19 mouse cellular contexts compared by ENCODE assay signal in the genomic region with DNA sequence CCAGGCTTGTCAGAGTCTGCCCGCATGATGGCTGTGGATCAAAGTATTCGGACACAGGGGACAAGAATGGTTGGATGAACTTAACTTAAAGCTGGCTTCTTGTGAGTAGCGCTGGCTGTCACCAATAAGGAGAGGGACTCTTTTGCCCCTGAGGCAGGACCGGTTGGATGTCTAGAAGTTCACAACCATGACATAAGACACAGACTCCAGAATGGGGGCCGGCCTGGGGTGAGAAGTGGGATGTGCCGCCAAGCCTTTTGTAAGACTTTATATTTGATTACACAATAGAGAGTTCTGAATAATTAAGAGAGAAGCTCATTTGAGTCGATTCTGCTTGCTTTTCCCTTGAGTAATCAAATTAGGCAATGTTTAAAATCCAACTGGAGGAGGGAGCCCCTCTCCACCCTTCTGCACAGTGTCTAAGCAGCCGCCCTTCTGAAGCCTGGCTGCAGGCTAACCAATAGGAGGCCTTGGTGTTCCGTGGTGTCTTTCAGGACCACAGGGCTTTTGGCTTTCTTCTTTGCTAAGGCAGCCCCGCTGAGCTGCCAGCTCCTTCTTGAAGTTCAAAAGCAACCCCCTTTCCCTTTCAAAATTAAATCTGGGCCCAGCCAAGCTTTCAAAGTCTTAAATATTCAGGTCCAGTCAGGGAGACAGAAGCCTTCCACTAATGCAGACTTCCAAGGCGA.
A peak's percentile ranks its signal among the peaks of the same experiment; 100 is the strongest.
DNase-seq lines count a peak whose midpoint lies in the region; ATAC-seq and TF ChIP-seq lines count a peak whose summit lies in the region.
"Had no signal": no experiment of that assay in that cellular context is flagged by ENCODE, and none has a peak within 500 bp of the region (broad histone marks: within the 10 kb centered on the region; RNA-seq: fewer than 3 reads in every experiment).

No protein-coding gene starts in this region.

- no peak overlapping the region for H3K4me3 ChIP-seq in hindbrain, postnatal 0 days (ENCODE audit: low read length)
- H3K4me3 ChIP-seq in hindbrain, embryonic 12.5 days, result no peak overlapping the region
- H3K4me3 ChIP-seq in forebrain, embryonic 12.5 days (replicated peaks), result no peak overlapping the region
- H3K4me3 ChIP-seq in midbrain, embryonic 11.5 days (ENCODE audit: low read depth, low read length), result no peak overlapping the region
- H3K4me3 ChIP-seq: embryonic facial prominence, embryonic 13.5 days; heart, embryonic 10.5 days; hindbrain, embryonic 15.5 days; layer of hippocampus, adult 2 months; lung, embryonic 15.5 days had no signal

- no peak overlapping the region for H3K9ac ChIP-seq in hindbrain, postnatal 0 days (replicated peaks; ENCODE audit: low read length)
- H3K9ac ChIP-seq in hindbrain, embryonic 12.5 days, result no peak overlapping the region
- no peak overlapping the region for H3K9ac ChIP-seq in forebrain, embryonic 12.5 days
- H3K9ac ChIP-seq in midbrain, embryonic 11.5 days (ENCODE audit: low read length), result no peak overlapping the region
- H3K9ac ChIP-seq: embryonic facial prominence, embryonic 13.5 days; hindbrain, embryonic 15.5 days; liver, embryonic 14.5 days; lung, embryonic 15.5 days had no signal

- no peak overlapping the region for H3K4me2 ChIP-seq in hindbrain, postnatal 0 days (ENCODE audit: low read depth, low read length)
- H3K4me2 ChIP-seq in hindbrain, embryonic 12.5 days (replicated peaks), result no peak overlapping the region
- H3K4me2 ChIP-seq in forebrain, embryonic 12.5 days, result 0 out of 2 replicates have a peak overlapping the region, but pooled peaks have one; percentile 19
- no peak overlapping the region for H3K4me2 ChIP-seq in midbrain, embryonic 11.5 days
- H3K4me2 ChIP-seq: embryonic facial prominence, embryonic 13.5 days; hindbrain, embryonic 15.5 days; lung, embryonic 15.5 days had no signal

- 44% methylated on average over 11 of the region's 11 CpGs for WGBS in hindbrain, postnatal 0 days
- WGBS in hindbrain, embryonic 12.5 days, result 52% methylated on average over 11 of the region's 11 CpGs
- WGBS in forebrain, embryonic 12.5 days, result 39% methylated on average over 11 of the region's 11 CpGs
- WGBS in midbrain, embryonic 11.5 days, result 56% methylated on average over 11 of the region's 11 CpGs

- intact Hi-C loops in heart, postnatal 10 days (cut with DNase I), result no loop called here
- intact Hi-C loops in heart, postnatal 25 days (cut with DNase I), result no loop called here

- H3K27me3 ChIP-seq in hindbrain, postnatal 0 days (ENCODE audit: insufficient read depth, low read length), result no peaks in the 10 kb centered on the region
- no peaks in the 10 kb centered on the region for H3K27me3 ChIP-seq in hindbrain, embryonic 12.5 days
- H3K27me3 ChIP-seq in forebrain, embryonic 12.5 days, result no peaks in the 10 kb centered on the region
- no peaks in the 10 kb centered on the region for H3K27me3 ChIP-seq in midbrain, embryonic 11.5 days (ENCODE audit: control insufficient read depth, insufficient read depth, low read length)
- H3K27me3 ChIP-seq: CH12.LX; embryonic facial prominence, embryonic 13.5 days; hindbrain, embryonic 15.5 days; lung, embryonic 15.5 days had no signal

- H3K4me1 ChIP-seq in hindbrain, postnatal 0 days (ENCODE audit: insufficient read depth, low read length), result no peaks in the 10 kb centered on the region
- peaks cover 11% of the 10 kb centered on the region for H3K4me1 ChIP-seq in hindbrain, embryonic 12.5 days
- peaks cover 13% of the 10 kb centered on the region for H3K4me1 ChIP-seq in forebrain, embryonic 12.5 days
- peaks cover 2% of the 10 kb centered on the region; the same call in 1 of the 2 replicates for H3K4me1 ChIP-seq in midbrain, embryonic 11.5 days (ENCODE audit: control insufficient read depth, insufficient read depth, low read length)
- H3K4me1 ChIP-seq: embryonic facial prominence, embryonic 13.5 days; heart, embryonic 10.5 days; lung, embryonic 15.5 days had no signal

- H3K36me3 ChIP-seq in hindbrain, postnatal 0 days (ENCODE audit: insufficient read depth, low read length), result no peaks in the 10 kb centered on the region
- no peaks in the 10 kb centered on the region for H3K36me3 ChIP-seq in hindbrain, embryonic 12.5 days
- H3K36me3 ChIP-seq in forebrain, embryonic 12.5 days (replicated peaks), result no peaks in the 10 kb centered on the region
- H3K36me3 ChIP-seq in midbrain, embryonic 11.5 days (ENCODE audit: control insufficient read depth, insufficient read depth, low read length), result no peaks in the 10 kb centered on the region
- H3K36me3 ChIP-seq: embryonic facial prominence, embryonic 13.5 days; heart, embryonic 10.5 days; hindbrain, embryonic 15.5 days; lung, embryonic 15.5 days had no signal

- TF ChIP-seq CTCF in hindbrain, postnatal 0 days (IDR thresholded peaks at IDR 0.05; ENCODE audit: low read depth), result no peak

- no peaks in the 10 kb centered on the region for H3K9me3 ChIP-seq in hindbrain, postnatal 0 days (ENCODE audit: low read length)
- no peaks in the 10 kb centered on the region for H3K9me3 ChIP-seq in hindbrain, embryonic 12.5 days (replicated peaks)
- H3K9me3 ChIP-seq in forebrain, embryonic 12.5 days, result no peaks in the 10 kb centered on the region
- H3K9me3 ChIP-seq in midbrain, embryonic 11.5 days (ENCODE audit: control insufficient read depth, low read length), result no peaks in the 10 kb centered on the region
- H3K9me3 ChIP-seq: embryonic facial prominence, embryonic 13.5 days; heart, embryonic 10.5 days; hindbrain, embryonic 15.5 days; lung, embryonic 15.5 days had no signal

- H3K27ac ChIP-seq in hindbrain, postnatal 0 days, result no peak overlapping the region
- H3K27ac ChIP-seq in hindbrain, embryonic 12.5 days, result no peak overlapping the region
- H3K27ac ChIP-seq in forebrain, embryonic 12.5 days, result peak overlapping the region; percentile 47; the same call in 1 of the 2 replicates
- H3K27ac ChIP-seq in midbrain, embryonic 11.5 days (ENCODE audit: low read depth, low read length), result no peak overlapping the region; the same call in 1 of the 2 replicates
- H3K27ac ChIP-seq: embryonic facial prominence, embryonic 13.5 days; heart, embryonic 10.5 days; hindbrain, embryonic 15.5 days; kidney, postnatal 0 days; layer of hippocampus, adult 2 months; liver, embryonic 14.5 days; lung, embryonic 15.5 days had no signal

- ATAC-seq in hindbrain, postnatal 0 days, result peak; percentile 63; the same call in 1 of the 2 replicates
- ATAC-seq in hindbrain, embryonic 12.5 days (ENCODE audit: low FRiP score), result no peak
- peak; percentile 58; the same call in 1 of the 2 replicates for ATAC-seq in forebrain, embryonic 12.5 days (ENCODE audit: low FRiP score)
- no peak for ATAC-seq in midbrain, embryonic 11.5 days (ENCODE audit: low FRiP score)
- ATAC-seq: intestine, postnatal 0 days had no signal

- DNase-seq in hindbrain, postnatal 0 days (ENCODE audit: low spot score), result peak; percentile 59
- DNase-seq in midbrain, embryonic 11.5 days (ENCODE audit: low spot score, missing footprints), result peak; percentile 89
- no peak for DNase-seq in heart, postnatal 10 days
- DNase-seq in heart, postnatal 25 days (ENCODE audit: low spot score), result no peak
- DNase-seq in right cerebral cortex, adult 18-20 months, result no peak
- DNase-seq: cerebellum, adult 9-10 months; spleen, adult 18-20 months; thymus, postnatal 36 days had no signal

Comparison
In these comparisons a context has a peak if more than half of its experiments do, and no peak if none do; other contexts are left out.
1. ATAC-seq: peak in hindbrain, postnatal 0 days (single experiment) and forebrain, embryonic 12.5 days (single experiment); none in hindbrain, embryonic 12.5 days (single experiment) and midbrain, embryonic 11.5 days (single experiment).
2. DNase-seq: peak in hindbrain, postnatal 0 days (single experiment) and midbrain, embryonic 11.5 days (single experiment); none in heart, postnatal 10 days (0 of 2), heart, postnatal 25 days (single experiment) and right cerebral cortex, adult 18-20 months (single experiment).